Mouse (Mus musculus): Measurements from ENCODE around the gene Trim15.
"Not testable (repeated sequence)": the region's sequence is repeated elsewhere in the genome, so short reads cannot be mapped to it uniquely, and the experiment has no call there.

The Trim15 gene

GRCm38 (mm10) chr17:36866719-36867527 lies at the start of gene Trim15:
Trim15 (minus strand) TSS chr17:36867210.
- DNase-seq, result no peak

- peak; percentile 49 for DNase-seq
Measured at GRCm38 (mm10) chr17:36915076-36915475, 48.1 kb upstream of the Trim15 start.

GRCm38 (mm10) chr17:36914108-36914507 lies 47.1 kb upstream of the Trim15 start:
- DNase-seq, result peak; percentile 79

GRCm38 (mm10) chr17:36912031-36912430 lies 45.0 kb upstream of the Trim15 start:
- DNase-seq, result no peak

- DNase-seq, result no peak
Measured at GRCm38 (mm10) chr17:36909802-36910201, 42.8 kb upstream of the Trim15 start.

GRCm38 (mm10) chr17:36908235-36908634 lies 41.2 kb upstream of the Trim15 start:
- no peak for DNase-seq

- no peak for DNase-seq
Measured at GRCm38 (mm10) chr17:36903651-36904050, 36.6 kb upstream of the Trim15 start.

- no peak for DNase-seq
Measured at GRCm38 (mm10) chr17:36900691-36901090, 33.7 kb upstream of the Trim15 start.

GRCm38 (mm10) chr17:36900001-36900400 lies 33.0 kb upstream of the Trim15 start:
- DNase-seq, result no peak

GRCm38 (mm10) chr17:36899376-36899775 lies 32.4 kb upstream of the Trim15 start:
- no peak for DNase-seq

GRCm38 (mm10) chr17:36897552-36898205 lies 30.7 kb upstream of the Trim15 start, which contains the start of gene Trim31:
Trim31 (plus strand) TSS chr17:36898118.
- no peak for DNase-seq

GRCm38 (mm10) chr17:36897065-36897464 lies 30.1 kb upstream of the Trim15 start:
- DNase-seq, result no peak

GRCm38 (mm10) chr17:36896583-36896982 lies 29.6 kb upstream of the Trim15 start:
- DNase-seq, result peak; percentile 36

GRCm38 (mm10) chr17:36893387-36893786 lies 26.4 kb upstream of the Trim15 start:
- DNase-seq, result no peak

- peak; percentile 14 for DNase-seq
Measured at GRCm38 (mm10) chr17:36892362-36892761, 25.4 kb upstream of the Trim15 start.

GRCm38 (mm10) chr17:36891496-36891895 lies 24.5 kb upstream of the Trim15 start:
- DNase-seq, result not testable (repeated sequence)

GRCm38 (mm10) chr17:36890073-36890903 lies 23.3 kb upstream of the Trim15 start, which contains the start of gene Trim40:
Trim40 (minus strand) TSS chr17:36890123.
- no peak for DNase-seq

GRCm38 (mm10) chr17:36885132-36885790 lies 18.3 kb upstream of the Trim15 start:
- DNase-seq, result no peak

GRCm38 (mm10) chr17:36883350-36883749 lies 16.3 kb upstream of the Trim15 start:
- DNase-seq, result no peak

GRCm38 (mm10) chr17:36874636-36875035 lies 7.6 kb upstream of the Trim15 start:
- DNase-seq, result no peak

- no peak for DNase-seq
Measured at GRCm38 (mm10) chr17:36869955-36870810, 3.2 kb upstream of the Trim15 start.
